Mouse (Mus musculus) midbrain, embryonic 10.5 days (tissue): ENCODE data around the gene Ubl5. TPM values are rescaled to one million over a fixed set of nuclear protein-coding genes. Genes with fewer than 3 reads are reported as not detected.
"Not testable (repeated sequence)": the region's sequence is repeated elsewhere in the genome, so short reads cannot be mapped to it uniquely, and the experiment has no call there.

Experiments used
- DNase-seq: peaks from one replicate; pipeline ENCODE4 v3.0.0-alpha.2; 2017; ENCODE audit warnings: low spot score
- H3K27ac ChIP-seq: fragments of 300-500 bp; sonication (generic); replicated peaks from 2 replicates; pipeline ENCODE4 v1.5.1; 2016; ENCODE audit warnings: mild to moderate bottlenecking
- H3K27me3 ChIP-seq: fragments of 300-500 bp; sonication (generic); 2 replicates; pipeline ENCODE4 v1.6.1; 2016; ENCODE audit warnings: low read depth, mild to moderate bottlenecking; ENCODE audit not compliant: poor library complexity, severe bottlenecking
- H3K36me3 ChIP-seq: fragments of 300-500 bp; sonication (generic); 2 replicates; pipeline ENCODE4 v1.6.1; 2016; ENCODE audit warnings: mild to moderate bottlenecking, moderate library complexity
- H3K4me1 ChIP-seq: fragments of 300-500 bp; sonication (generic); 2 replicates; pipeline ENCODE4 v1.6.1; 2016
- H3K4me3 ChIP-seq: fragments of 300-500 bp; sonication (generic); 2 replicates; pipeline ENCODE4 v1.5.1; 2016; ENCODE audit warnings: mild to moderate bottlenecking, moderate library complexity
- H3K9me3 ChIP-seq: fragments of 300-500 bp; sonication (generic); replicated peaks from 2 replicates; pipeline ENCODE4 v1.6.1; 2016; ENCODE audit warnings: mild to moderate bottlenecking
- WGBS: fragments of 180-500 bp; shearing (Covaris S2); methylation state at CpG from one replicate; pipeline ENCODE4 v1.1.7; 2016; 5-methylcytosine and 5-hydroxymethylcytosine counted together
- polyA plus RNA-seq: library from polyadenylated mRNA; unstranded; fragments of >200 nt; fragmentation: Nextera tagmentation; extraction: Ambion mirVana; gene quantifications from 2 replicates; pipeline ENCODE4 v1.2.1, GENCODE M21; 2016

The Ubl5 gene
- polyA plus RNA-seq, 1 experiment from 2014 or later, result 381 TPM

GRCm38 (mm10) chr9:20689913-20690312, 47.2 kb downstream of the Ubl5 start:
- Histone ChIP-seq H3K9me3 (no peaks in the 10 kb centered on the region), H3K4me1 (peaks cover 60% of the 10 kb centered on the region), H3K27me3 (peaks cover 21% of the 10 kb centered on the region; the same call in 1 of the 2 replicates), H3K27ac (peak overlapping the region; percentile 77), H3K36me3 (no peaks in the 10 kb centered on the region), H3K4me3 (no peak overlapping the region)
- 3% methylated on average over 4 of the region's 4 CpGs for WGBS
- DNase-seq, result no peak

DNA sequence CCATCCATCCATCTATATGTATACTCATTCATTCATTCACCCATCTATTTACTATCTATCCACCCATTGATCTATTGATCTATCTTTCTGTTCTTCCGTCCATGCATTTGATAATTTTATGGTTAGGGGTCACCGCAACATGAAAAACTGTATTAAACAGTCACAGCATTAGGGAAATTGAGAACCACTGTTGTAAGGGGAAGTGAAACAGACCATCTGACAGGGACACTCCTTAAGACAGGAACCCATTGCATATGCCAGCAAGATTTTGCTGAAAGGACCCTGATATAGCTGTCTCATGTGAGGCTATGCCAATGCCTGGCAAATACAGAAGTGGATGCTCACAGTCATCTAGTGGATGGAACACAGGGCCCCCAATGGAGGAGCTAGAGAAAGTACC, 47.8 kb downstream of the Ubl5 start:
- 92% methylated on average over 2 of the region's 2 CpGs for WGBS

GRCm38 (mm10) chr9:20692863-20693262, 50.2 kb downstream of the Ubl5 start:
- Histone ChIP-seq H3K27ac (no peak overlapping the region), H3K4me3 (no peak overlapping the region), H3K27me3 (peaks cover 32% of the 10 kb centered on the region), H3K9me3 (no peaks in the 10 kb centered on the region), H3K4me1 (peaks cover 82% of the 10 kb centered on the region), H3K36me3 (no peaks in the 10 kb centered on the region)
- no peak for DNase-seq
- WGBS, result 92% methylated on average over 3 of the region's 3 CpGs

More for the DNA sequence above, 47.8 kb downstream of the Ubl5 start:
- H3K27ac ChIP-seq, result peak overlapping the region; percentile 77
- H3K36me3 ChIP-seq, DNase-seq, H3K9me3 ChIP-seq, H3K4me3 ChIP-seq: not testable (repeated sequence)
- H3K27me3 ChIP-seq, result peaks cover 26% of the 10 kb centered on the region
- H3K4me1 ChIP-seq, result peaks cover 60% of the 10 kb centered on the region

- Histone ChIP-seq H3K36me3 (peaks cover 1% of the 10 kb centered on the region), H3K27me3 (peaks cover 32% of the 10 kb centered on the region), H3K4me1 (peaks cover 76% of the 10 kb centered on the region), H3K27ac (peak overlapping the region; percentile 91), H3K4me3 (peak overlapping the region; percentile 50), H3K9me3 (no peaks in the 10 kb centered on the region)
- WGBS, result 5% methylated on average over 25 of the region's 25 CpGs
- peak; percentile 48 for DNase-seq
Measured at GRCm38 (mm10) chr9:20694721-20695235, 52.1 kb downstream of the Ubl5 start.

- Histone ChIP-seq H3K27ac (peak overlapping the region; percentile 91), H3K27me3 (peaks cover 32% of the 10 kb centered on the region), H3K4me3 (no peak overlapping the region), H3K4me1 (peaks cover 65% of the 10 kb centered on the region), H3K9me3 (0 out of 2 replicates have a peak, but pooled peaks cover 2% of the 10 kb centered on the region), H3K36me3 (peaks cover 9% of the 10 kb centered on the region)
- WGBS, result 64% methylated on average over 5 of the region's 5 CpGs
- DNase-seq, result no peak
Measured at GRCm38 (mm10) chr9:20696107-20696712, 53.5 kb downstream of the Ubl5 start.

Other genes with a start within 250 kb of the Ubl5 start
- gene Zfp26, start 182.7 kb upstream of the Ubl5 start, polyA plus RNA-seq, result 20.5 and 23.3 TPM in 2 replicates
- gene Zfp426, start 150.1 kb upstream of the Ubl5 start, polyA plus RNA-seq, result 27.3 and 31.3 TPM in 2 replicates
- 117 and 139 TPM in 2 replicates for gene Zfp266, start 121.5 kb upstream of the Ubl5 start, polyA plus RNA-seq
- gene Zfp846, start 61.6 kb upstream of the Ubl5 start, polyA plus RNA-seq, result 18.9 and 20.2 TPM in 2 replicates
- gene Fbxl12, start 1.9 kb downstream of the Ubl5 start, polyA plus RNA-seq, result 20.4 and 21.2 TPM in 2 replicates
- gene Pin1, start 9.2 kb downstream of the Ubl5 start, polyA plus RNA-seq, result 84.0 and 91.4 TPM in 2 replicates
- gene Olfm2, start 103.5 kb downstream of the Ubl5 start, polyA plus RNA-seq, result 26.8 and 34.6 TPM in 2 replicates
- 0.60 TPM in 2 replicates for gene Col5a3, start 172.2 kb downstream of the Ubl5 start, polyA plus RNA-seq
- gene Rdh8, start 175.6 kb downstream of the Ubl5 start, polyA plus RNA-seq, result not detected in 2 replicates
- gene A230050P20Rik, start 225.8 kb downstream of the Ubl5 start, polyA plus RNA-seq, result 0.69 and 0.87 TPM in 2 replicates
- 5.5 and 5.9 TPM in 2 replicates for gene Angptl6, start 236.8 kb downstream of the Ubl5 start, polyA plus RNA-seq
- 78.4 and 97.2 TPM in 2 replicates for gene Ppan, start 245.3 kb downstream of the Ubl5 start, polyA plus RNA-seq